Mouse (Mus musculus) ES-E14 (cell line): ENCODE measurements around the gene Fam118b. TPM values are rescaled to one million over a fixed set of nuclear protein-coding genes. Genes with fewer than 3 reads are reported as not detected.

Experiments
- DNase-seq: peaks from one replicate; pipeline ENCODE4 v3.0.0-alpha.2; 2013; ENCODE audit warnings: low read depth, low spot score
- H3K27ac ChIP-seq: 2 replicates; pipeline ENCODE4 v1.5.1; 2012; ENCODE audit warnings: low read depth, mild to moderate bottlenecking, low read length, moderate library complexity, mixed read lengths; ENCODE audit not compliant: poor library complexity, insufficient read depth, severe bottlenecking
- H3K36me3 ChIP-seq: 2 replicates; pipeline ENCODE4 v1.6.1; 2012; ENCODE audit warnings: mild to moderate bottlenecking, low read length, moderate library complexity, mixed read lengths; ENCODE audit not compliant: control insufficient read depth, poor library complexity, insufficient read depth, severe bottlenecking
- H3K4me1 ChIP-seq, 2 experiments: fragments of 150-350 bp in 1 of 2; sonication (generic) in 1 of 2; 2 replicates each; pipeline ENCODE4 v1.6.1; 2012; ENCODE audit warnings: low read length in 2 of 2, mild to moderate bottlenecking in 1 of 2, mixed read lengths in 1 of 2; ENCODE audit not compliant: control insufficient read depth in 2 of 2, insufficient read depth in 2 of 2, poor library complexity in 1 of 2
- H3K4me3 ChIP-seq, 2 experiments: fragments of 150-350 bp in 1 of 2; sonication (generic) in 1 of 2; 2 replicates each; pipeline ENCODE4 v1.5.1; 2012; ENCODE audit warnings: low read length in 2 of 2, low read depth in 1 of 2, mild to moderate bottlenecking in 1 of 2, mixed read lengths in 1 of 2; ENCODE audit not compliant: insufficient read depth in 1 of 2, poor library complexity in 1 of 2, severe bottlenecking in 1 of 2
- H3K9ac ChIP-seq: 2 replicates; pipeline ENCODE4 v1.6.1; 2012; ENCODE audit warnings: low read depth, mild to moderate bottlenecking, low read length, mixed read lengths; ENCODE audit not compliant: poor library complexity, insufficient read depth, severe bottlenecking
- H3K9me3 ChIP-seq: fragments of 150-350 bp; sonication (generic); 2 replicates; pipeline ENCODE4 v1.6.1; 2012; ENCODE audit warnings: low read depth, mild to moderate bottlenecking, low read length; ENCODE audit not compliant: control insufficient read depth, insufficient read depth
- CHD2 ChIP-seq: IDR thresholded peaks from 2 replicates; pipeline ENCODE4 v1.6.1; 2014; ENCODE audit warnings: mild to moderate bottlenecking, low read depth, low read length, inconsistent platforms
- HCFC1 ChIP-seq: IDR thresholded peaks from 2 replicates; pipeline ENCODE4 v1.6.1; 2012; ENCODE audit warnings: low read length, inconsistent platforms, borderline replicate concordance; ENCODE audit not compliant: insufficient read depth
- MAFK ChIP-seq: IDR thresholded peaks from 2 replicates; pipeline ENCODE4 v1.6.1; 2014; ENCODE audit warnings: mild to moderate bottlenecking, low read depth, low read length, inconsistent platforms; ENCODE audit not compliant: insufficient read depth
- ZC3H11A ChIP-seq: IDR thresholded peaks from 2 replicates; pipeline ENCODE4 v1.6.1; 2012; ENCODE audit warnings: low read depth, mild to moderate bottlenecking, inconsistent platforms, low read length, borderline replicate concordance
- ZNF384 ChIP-seq: IDR thresholded peaks from 2 replicates; pipeline ENCODE4 v1.6.1; 2012; ENCODE audit warnings: low read depth, low read length, inconsistent platforms
- in situ Hi-C, 2 experiments: fragments of 600-800 bp; cut with MboI; formaldehyde crosslinking; loops; one replicate each; pipeline ENCODE4 v1.15.1; 2025; ENCODE audit warnings: low sequenced_read_pairs in 2 of 2, inconsistent platforms in 1 of 2; ENCODE audit not compliant: unreplicated experiment in 2 of 2
- total RNA-seq: library from RNA; depleted of rRNA; stranded (reverse); fragments of 300-350 nt; gene quantifications from 2 replicates; pipeline ENCODE4 v1.2.3, GENCODE M21; 2012

Gene Fam118b
- total RNA-seq, 1 experiment = 26.9 TPM

- Histone ChIP-seq H3K36me3 (peaks cover 2% of the 10 kb centered on the region), H3K9me3 (no peaks in the 10 kb centered on the region), H3K9ac (no peak overlapping the region), H3K4me1 (peaks cover 0 to 2% of the 10 kb centered on the region in 2 experiments; a peak in 1 of 4 replicates), H3K4me3 (no peak overlapping the region), H3K27ac (no peak overlapping the region)
- in situ Hi-C loops = no loop called here
- no peak for DNase-seq
- TF ChIP-seq CHD2 = no peak
- no peak for TF ChIP-seq ZNF384
- no peak for TF ChIP-seq ZC3H11A
- no peak for TF ChIP-seq HCFC1
- no peak for TF ChIP-seq MAFK
Measured at GRCm38 (mm10) chr9:35183359-35183758, 84.2 kb downstream of the Fam118b start.

GRCm38 (mm10) chr9:35182832-35183231 lies 84.8 kb downstream of the Fam118b start:
- in situ Hi-C loops = no loop called here
- Histone ChIP-seq H3K36me3 (peaks cover 2% of the 10 kb centered on the region), H3K9me3 (no peaks in the 10 kb centered on the region), H3K27ac (no peak overlapping the region), H3K4me1 (peaks cover 0 to 2% of the 10 kb centered on the region in 2 experiments; a peak in 1 of 4 replicates), H3K4me3 (no peak overlapping the region), H3K9ac (no peak overlapping the region)
- no peak for TF ChIP-seq MAFK
- no peak for TF ChIP-seq CHD2
- TF ChIP-seq ZNF384 = no peak
- no peak for TF ChIP-seq HCFC1
- TF ChIP-seq ZC3H11A = no peak
- no peak for DNase-seq

GRCm38 (mm10) chr9:35176124-35176659 lies 91.4 kb downstream of the Fam118b start:
- no peaks in the 10 kb centered on the region; a peak in 2 of 4 replicates for H3K4me1 ChIP-seq
- no peaks in the 10 kb centered on the region for H3K36me3 ChIP-seq
- no peak for TF ChIP-seq CHD2
- no peak for TF ChIP-seq ZC3H11A
- no peak for TF ChIP-seq MAFK
- no peak for TF ChIP-seq HCFC1
- no peak for TF ChIP-seq ZNF384
- no peak overlapping the region; the same call in 1 of the 2 replicates for H3K9ac ChIP-seq
- in situ Hi-C loops = no loop called here
- no peak for DNase-seq
- no peaks in the 10 kb centered on the region for H3K9me3 ChIP-seq
- H3K27ac ChIP-seq = no peak overlapping the region
- peak overlapping the region; percentile 83 to 98 for H3K4me3 ChIP-seq

GRCm38 (mm10) chr9:35175251-35176123 lies 92.1 kb downstream of the Fam118b start, which contains the start of gene Dcps:
Gene Dcps, minus strand, starts transcription at chr9:35176061.
- in situ Hi-C loops = no loop called here
- H3K27ac ChIP-seq = peak within 1 kb of the TSS; percentile 78
- peak; percentile 70 for DNase-seq
- peak within 1 kb of the TSS; percentile 83 to 98 for H3K4me3 ChIP-seq
- peak within 1 kb of the TSS; percentile 97 for H3K9ac ChIP-seq
- H3K9me3 ChIP-seq = no peaks in the 10 kb centered on the region
- no peak for TF ChIP-seq ZNF384
- TF ChIP-seq HCFC1 = peak; percentile 95
- H3K4me1 ChIP-seq = no peaks in the 10 kb centered on the region; a peak in 2 of 4 replicates
- no peaks in the 10 kb centered on the region for H3K36me3 ChIP-seq
